Mouse (Mus musculus) spleen, postnatal 36 days (tissue): ENCODE measurements around the gene Lims1.

ENCODE experiments used
- DNase-seq, 2 experiments: peaks; one replicate each; pipeline ENCODE4 v3.0.0; 2022; ENCODE audit warnings: low spot score in 2 of 2, mixed read lengths in 1 of 2

The Lims1 gene

DNA sequence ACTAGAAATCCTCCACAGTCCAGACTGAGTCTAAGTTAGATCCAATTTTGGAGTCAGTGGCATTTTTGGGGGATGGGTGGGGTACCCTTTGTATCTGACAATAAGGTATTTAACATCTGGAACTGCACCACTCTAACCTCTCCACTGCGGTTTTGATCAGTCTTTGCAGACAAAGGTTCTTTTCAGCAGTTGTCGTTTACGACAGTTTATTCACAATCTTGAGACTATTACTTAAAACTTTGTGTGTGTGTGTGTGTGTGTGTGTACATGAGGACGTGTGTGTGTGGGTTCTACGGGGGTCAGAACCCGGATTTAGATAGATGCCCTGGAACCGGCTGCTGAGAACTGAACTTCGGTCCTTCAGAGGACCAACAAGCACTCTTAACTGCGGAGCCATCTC is 122.6 kb downstream of the Lims1 start:
- DNase-seq = peak in 1 of 2 experiments; percentile 31

DNA sequence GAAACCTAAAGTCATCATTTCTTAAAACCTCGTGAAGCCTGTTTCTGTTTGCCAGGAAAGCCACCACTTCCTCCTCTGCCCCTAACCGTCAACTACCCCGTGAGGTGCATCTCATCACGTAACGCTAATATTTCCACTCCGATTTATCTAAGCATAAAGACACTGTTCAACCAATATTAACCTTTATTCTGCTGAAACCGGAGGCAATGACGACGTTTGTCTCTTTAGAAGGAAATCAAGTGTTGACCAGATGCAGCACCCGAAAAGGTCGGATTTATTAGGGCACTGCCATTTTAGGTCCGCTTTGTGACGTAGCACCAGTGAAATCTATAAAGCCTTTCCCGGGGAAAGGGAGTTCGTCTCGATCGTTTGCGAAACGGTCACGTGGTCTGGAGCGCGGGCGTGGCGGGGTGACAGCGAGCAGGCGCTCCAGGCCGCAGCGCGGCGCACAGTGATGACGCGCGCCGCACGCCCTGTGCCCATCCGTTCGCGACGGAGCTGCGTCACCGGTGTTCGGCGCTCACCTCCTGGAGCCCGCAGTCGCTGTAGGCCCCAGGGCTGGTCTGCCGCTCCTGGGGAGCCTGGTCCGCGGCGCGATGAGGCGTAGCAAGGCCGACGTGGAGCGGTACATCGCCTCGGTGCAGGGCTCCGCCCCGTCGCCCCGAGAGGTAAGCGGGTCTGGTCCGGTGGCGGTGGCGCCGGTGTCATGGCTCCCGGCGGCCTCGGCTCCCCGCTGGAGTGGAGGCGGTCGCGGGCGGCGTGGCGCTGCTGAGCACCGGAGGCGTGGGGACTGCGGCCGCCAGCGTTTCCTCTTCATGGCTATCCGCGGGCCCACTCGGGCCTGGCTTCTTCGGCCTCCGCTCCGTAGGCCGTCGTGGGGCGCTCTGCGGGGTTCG is 123.4 kb downstream of the Lims1 start, which contains the start of gene Ranbp2:
Gene Ranbp2 (plus strand): TSS at position 537 of the 896 bp plus-strand sequence.
- DNase-seq = peak; percentile 98

DNA sequence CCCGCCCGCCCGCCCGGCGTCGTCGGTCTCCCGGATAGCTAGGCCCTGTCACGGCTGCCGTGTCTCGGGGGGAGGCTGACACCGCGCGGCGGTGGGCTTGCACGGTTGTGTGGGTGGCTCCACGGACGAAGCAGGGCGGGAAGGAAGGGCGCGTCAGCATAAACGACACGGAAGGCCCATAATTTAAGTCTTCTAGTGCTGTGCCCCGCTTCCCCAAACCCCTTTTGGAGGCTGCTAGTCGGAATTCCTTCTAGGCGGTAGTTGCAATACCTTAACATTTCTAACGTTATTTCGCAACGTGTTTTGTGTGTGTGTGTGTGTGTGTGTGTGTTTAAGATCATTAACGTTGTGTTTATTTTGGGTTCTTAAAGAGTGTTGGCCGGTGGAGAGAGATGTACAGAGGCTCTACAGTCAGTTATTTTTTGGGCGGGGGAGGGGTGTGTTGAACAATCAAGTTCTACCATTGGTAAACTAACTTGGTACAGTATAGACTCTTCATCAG is 124.1 kb downstream of the Lims1 start:
- peak in 1 of 2 experiments; percentile 46 for DNase-seq

DNA sequence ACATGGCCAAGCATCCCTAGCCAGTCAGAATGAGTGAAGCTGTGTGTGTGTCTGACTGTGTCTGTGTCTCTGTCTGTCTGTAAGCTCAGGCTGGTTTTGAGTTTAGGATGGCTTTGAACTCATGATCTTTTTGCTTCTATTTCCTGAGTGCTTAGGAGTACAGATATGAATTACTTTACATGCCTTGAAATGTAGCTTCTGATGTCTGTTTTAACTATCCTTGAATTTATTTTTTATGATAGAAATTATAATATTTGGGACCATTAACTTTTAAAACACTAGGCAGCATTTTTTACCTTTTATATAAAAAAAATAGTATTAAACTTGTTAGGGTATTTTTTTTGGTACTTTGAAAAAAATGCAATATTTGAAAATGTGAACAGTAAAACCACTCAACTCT is 128.3 kb downstream of the Lims1 start:
- DNase-seq = no peak

DNA sequence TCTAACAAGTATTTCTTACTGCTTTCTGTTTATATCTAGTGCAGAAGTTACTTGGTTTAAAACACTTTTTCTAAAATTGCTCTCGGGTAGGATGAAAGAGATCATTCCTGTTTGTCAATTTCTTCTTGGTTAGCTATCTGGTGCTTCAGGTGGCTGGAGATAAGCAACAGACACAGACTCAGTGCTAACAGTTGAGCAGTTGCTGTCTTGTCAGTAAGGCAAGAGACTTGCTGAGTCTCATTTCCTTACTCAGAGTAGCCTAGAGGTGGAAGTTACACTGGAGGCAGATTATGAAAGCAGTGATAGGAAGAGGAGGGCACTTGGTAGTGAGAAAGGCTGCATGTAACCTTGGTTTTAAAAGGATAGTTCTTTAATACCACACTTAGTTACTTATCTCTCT is 128.9 kb downstream of the Lims1 start:
- peak; percentile 2 to 9 for DNase-seq

DNA sequence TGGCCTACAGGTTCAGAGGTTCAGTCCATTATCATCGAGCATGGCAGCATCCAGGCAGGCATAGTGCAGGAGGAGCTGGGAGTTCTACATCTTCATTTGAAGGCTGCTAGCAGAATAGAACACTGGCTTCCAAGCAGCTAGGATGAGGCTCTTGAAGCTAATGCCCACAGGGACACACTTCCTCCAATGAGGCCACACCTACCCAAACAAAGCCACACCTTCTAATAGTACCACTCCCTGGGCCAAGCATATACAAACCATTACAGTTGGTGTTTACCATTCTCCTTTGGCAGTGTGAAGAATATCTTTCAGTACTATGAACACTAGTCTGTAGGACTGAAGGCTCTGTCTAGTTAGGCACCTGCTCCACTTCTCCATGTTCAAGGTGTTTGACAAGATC is 136.6 kb downstream of the Lims1 start:
- no peak for DNase-seq
